Mouse (Mus musculus) spleen, adult 2 months (tissue): Measurements from ENCODE around the gene Gm10073.

Experiments used
- CTCF ChIP-seq: fragments of 200-500 bp; IDR thresholded peaks from 2 replicates; pipeline ENCODE4 v1.5.1; 2011; ENCODE audit warnings: mild to moderate bottlenecking, inconsistent platforms; ENCODE audit not compliant: insufficient read depth, insufficient read length, insufficient replicate concordance; ENCODE audit errors: extremely low read depth
- POLR2A ChIP-seq: fragments of 200-500 bp; IDR thresholded peaks from 2 replicates; pipeline ENCODE4 v1.6.1; 2011; ENCODE audit warnings: low read depth, low read length, inconsistent platforms

DNA sequence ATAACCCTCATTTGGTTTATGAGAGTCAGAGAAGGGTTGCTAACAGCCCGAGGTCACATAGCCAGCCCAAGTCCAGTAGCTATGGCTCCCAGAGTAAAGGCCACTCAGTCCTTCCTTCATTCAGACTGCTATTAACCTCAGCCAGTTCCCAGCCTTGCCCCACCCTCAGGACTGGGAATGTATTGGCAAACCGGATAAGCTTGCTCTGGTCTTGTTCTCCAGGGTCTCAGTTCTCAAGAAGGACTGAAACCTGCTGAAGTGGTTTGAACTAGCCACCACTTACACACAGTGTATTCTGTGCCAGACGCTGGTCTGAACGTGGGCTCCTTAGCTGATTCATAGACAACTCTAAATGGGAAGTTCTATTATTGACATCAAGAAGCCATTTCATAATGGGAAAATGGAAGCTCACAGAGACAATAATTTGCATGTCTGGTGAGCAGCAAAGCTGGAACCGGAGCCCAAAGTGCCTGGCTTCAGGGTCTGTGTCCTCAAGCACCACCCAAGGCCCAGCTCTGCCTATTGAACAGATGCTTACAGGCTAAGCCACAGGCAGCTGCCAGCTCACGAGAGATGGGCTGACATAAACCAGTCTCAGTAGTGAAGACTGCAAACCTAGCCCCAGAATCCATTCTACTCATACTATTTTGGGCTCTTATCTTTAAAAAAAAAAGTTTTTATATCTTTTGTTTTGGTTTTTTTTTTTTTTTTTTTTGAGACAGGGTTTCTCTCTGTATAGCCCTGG, 8.3 kb upstream of the Gm10073 start:
- no peak for TF ChIP-seq CTCF
- no peak for TF ChIP-seq POLR2A
